Mouse (Mus musculus) bone marrow, adult 2 months (tissue): Measurements from ENCODE around the gene Exosc1.
A peak's percentile ranks its signal among the peaks of the same experiment; 100 is the strongest.

Source experiments
- CTCF ChIP-seq: fragments of 200-500 bp; IDR thresholded peaks from 2 replicates; pipeline ENCODE4 v1.5.1; 2011; ENCODE audit warnings: low read length, control low read depth; ENCODE audit not compliant: control insufficient read depth, insufficient read depth
- POLR2A ChIP-seq: fragments of 200-500 bp; IDR thresholded peaks from 2 replicates; pipeline ENCODE4 v1.6.1; 2011; ENCODE audit warnings: low read depth, mild to moderate bottlenecking, control low read depth, low read length, borderline replicate concordance; ENCODE audit not compliant: control insufficient read depth

- TF ChIP-seq CTCF (no peak), POLR2A (0 out of 2 replicates have a peak, but pooled peaks have one; percentile 18)
Observed at GRCm38 (mm10) chr19:41912121-41913080, 20.8 kb downstream of the Exosc1 start.
